Mouse (Mus musculus) heart, embryonic 16.5 days (tissue): Measurements from ENCODE around the gene Ptprc. TPM values are rescaled to one million over a fixed set of nuclear protein-coding genes. Genes with fewer than 3 reads are reported as not detected.

Experiments
- ATAC-seq: fragments of 200-750 bp; cut with Nextera tagmentation; replicated peaks from 2 replicates; pipeline ENCODE4 v1.8.0; 2017; ENCODE audit warnings: moderate number of reproducible peaks; ENCODE audit not compliant: insufficient read depth, low FRiP score; ENCODE audit errors: extremely low read depth
- H3K27ac ChIP-seq: fragments of 300-500 bp; sonication (generic); 2 replicates; pipeline ENCODE4 v1.5.1; 2014; ENCODE audit warnings: mild to moderate bottlenecking, low read length, control low read depth, moderate library complexity
- H3K27me3 ChIP-seq: fragments of 300-500 bp; sonication (generic); 2 replicates; pipeline ENCODE4 v1.6.1; 2014; ENCODE audit warnings: low read length, mixed read lengths; ENCODE audit not compliant: control insufficient read depth, insufficient read depth
- H3K36me3 ChIP-seq: fragments of 300-500 bp; sonication (generic); 2 replicates; pipeline ENCODE4 v1.6.1; 2014; ENCODE audit not compliant: control insufficient read depth, insufficient read depth
- H3K4me1 ChIP-seq: fragments of 300-500 bp; sonication (generic); 2 replicates; pipeline ENCODE4 v1.6.1; 2014; ENCODE audit warnings: low read length, mixed read lengths; ENCODE audit not compliant: control insufficient read depth, insufficient read depth
- H3K4me2 ChIP-seq: fragments of 300-500 bp; sonication (generic); 2 replicates; pipeline ENCODE4 v1.6.1; 2014; ENCODE audit warnings: low read depth, mild to moderate bottlenecking, control low read depth, low read length
- H3K4me3 ChIP-seq: fragments of 300-500 bp; sonication (generic); 2 replicates; pipeline ENCODE4 v1.5.1; 2014; ENCODE audit warnings: mild to moderate bottlenecking, control low read depth, low read length
- H3K9ac ChIP-seq: fragments of 300-500 bp; sonication (generic); 2 replicates; pipeline ENCODE4 v1.6.1; 2014; ENCODE audit warnings: low read length, control low read depth
- H3K9me3 ChIP-seq: fragments of 300-500 bp; sonication (generic); replicated peaks from 2 replicates; pipeline ENCODE4 v1.6.1; 2016; ENCODE audit warnings: low read length; ENCODE audit not compliant: control insufficient read depth
- WGBS: fragments of 180-500 bp; shearing (Covaris S2); extraction: QIAGEN DNeasy Blood & Tissue Kit; methylation state at CpG from one replicate; pipeline ENCODE4 v1.1.7; 2014; 5-methylcytosine and 5-hydroxymethylcytosine counted together
- polyA plus RNA-seq: library from polyadenylated mRNA; unstranded; fragments of >200 nt; fragmentation: Nextera tagmentation; extraction: Ambion mirVana; gene quantifications from 2 replicates; pipeline ENCODE4 v1.2.1, GENCODE M21; 2015

Gene Ptprc
- polyA plus RNA-seq, 1 experiment from 2014 or later: 27.3 TPM

GRCm38 (mm10) chr1:138157709-138158108, 17.8 kb downstream of the Ptprc start:
- Histone ChIP-seq H3K9ac (no peak overlapping the region), H3K9me3 (no peaks in the 10 kb centered on the region), H3K4me1 (no peaks in the 10 kb centered on the region), H3K4me3 (no peak overlapping the region), H3K36me3 (no peaks in the 10 kb centered on the region), H3K27me3 (no peaks in the 10 kb centered on the region), H3K4me2 (no peak overlapping the region), H3K27ac (peak overlapping the region; percentile 16)
- 70% methylated on average over 2 of the region's 2 CpGs for WGBS
- ATAC-seq: no peak

GRCm38 (mm10) chr1:138157008-138157407, 18.5 kb downstream of the Ptprc start:
- no peaks in the 10 kb centered on the region for H3K9me3 ChIP-seq
- no peaks in the 10 kb centered on the region for H3K36me3 ChIP-seq
- H3K27ac ChIP-seq: no peak overlapping the region
- no peaks in the 10 kb centered on the region for H3K4me1 ChIP-seq
- H3K4me2 ChIP-seq: no peak overlapping the region
- 78% methylated on average over 3 of the region's 3 CpGs for WGBS
- H3K27me3 ChIP-seq: no peaks in the 10 kb centered on the region
- no peak overlapping the region for H3K4me3 ChIP-seq
- H3K9ac ChIP-seq: no peak overlapping the region
- no peak for ATAC-seq

- 57% methylated on average over 1 of the region's 1 CpGs for WGBS
- ATAC-seq: peak; percentile 63
- H3K36me3 ChIP-seq: no peaks in the 10 kb centered on the region
Measured at GRCm38 (mm10) chr1:138154185-138154785, 21.2 kb downstream of the Ptprc start.

GRCm38 (mm10) chr1:138153126-138153525, 22.4 kb downstream of the Ptprc start:
- H3K9me3 ChIP-seq: no peaks in the 10 kb centered on the region
- no peak for ATAC-seq
- H3K4me1 ChIP-seq: no peaks in the 10 kb centered on the region
- no peaks in the 10 kb centered on the region for H3K36me3 ChIP-seq
- no peak overlapping the region for H3K4me2 ChIP-seq
- H3K4me3 ChIP-seq: no peak overlapping the region
- no peaks in the 10 kb centered on the region for H3K27me3 ChIP-seq
- 68% methylated on average over 4 of the region's 4 CpGs for WGBS
- H3K9ac ChIP-seq: no peak overlapping the region
- no peak overlapping the region for H3K27ac ChIP-seq

More at GRCm38 (mm10) chr1:138154185-138154785, 21.2 kb downstream of the Ptprc start:
- H3K27ac ChIP-seq: no peak overlapping the region
- H3K9me3 ChIP-seq: no peaks in the 10 kb centered on the region
- no peak overlapping the region for H3K4me2 ChIP-seq
- H3K4me3 ChIP-seq: no peak overlapping the region
- no peaks in the 10 kb centered on the region for H3K27me3 ChIP-seq
- H3K9ac ChIP-seq: no peak overlapping the region
- H3K4me1 ChIP-seq: no peaks in the 10 kb centered on the region

- Histone ChIP-seq H3K9ac (no peak overlapping the region), H3K27ac (no peak overlapping the region), H3K4me3 (no peak overlapping the region), H3K9me3 (no peaks in the 10 kb centered on the region), H3K27me3 (no peaks in the 10 kb centered on the region), H3K36me3 (no peaks in the 10 kb centered on the region), H3K4me2 (no peak overlapping the region), H3K4me1 (no peaks in the 10 kb centered on the region)
- no peak for ATAC-seq
- whole genome bisulfite sequencing: 58% methylated on average over 4 of the region's 4 CpGs
Measured at GRCm38 (mm10) chr1:138148844-138149243, 26.7 kb downstream of the Ptprc start.

- WGBS: 56% methylated on average over 2 of the region's 2 CpGs
- Histone ChIP-seq H3K4me1 (no peaks in the 10 kb centered on the region), H3K36me3 (no peaks in the 10 kb centered on the region), H3K27me3 (no peaks in the 10 kb centered on the region), H3K4me2 (no peak overlapping the region), H3K9ac (no peak overlapping the region), H3K27ac (no peak overlapping the region), H3K9me3 (no peaks in the 10 kb centered on the region), H3K4me3 (no peak overlapping the region)
- no peak for ATAC-seq
Measured at GRCm38 (mm10) chr1:138145571-138145970, 29.9 kb downstream of the Ptprc start.

- ATAC-seq: no peak
- no peak overlapping the region for H3K4me3 ChIP-seq
- H3K27ac ChIP-seq: no peak overlapping the region
- no peak overlapping the region for H3K4me2 ChIP-seq
- no peaks in the 10 kb centered on the region for H3K4me1 ChIP-seq
- H3K27me3 ChIP-seq: no peaks in the 10 kb centered on the region
- no peaks in the 10 kb centered on the region for H3K9me3 ChIP-seq
- WGBS: 85% methylated on average over 3 of the region's 3 CpGs
- no peak overlapping the region for H3K9ac ChIP-seq
- no peaks in the 10 kb centered on the region for H3K36me3 ChIP-seq
Measured at GRCm38 (mm10) chr1:138145148-138145547, 30.4 kb downstream of the Ptprc start.

- no peak overlapping the region for H3K4me3 ChIP-seq
- no peak overlapping the region for H3K9ac ChIP-seq
- no peak overlapping the region for H3K27ac ChIP-seq
- no peaks in the 10 kb centered on the region for H3K36me3 ChIP-seq
- no peaks in the 10 kb centered on the region for H3K4me1 ChIP-seq
- no peak overlapping the region for H3K4me2 ChIP-seq
- no peak for ATAC-seq
- H3K9me3 ChIP-seq: no peaks in the 10 kb centered on the region
- H3K27me3 ChIP-seq: no peaks in the 10 kb centered on the region
- 80% methylated on average over 5 of the region's 5 CpGs for WGBS
Measured at GRCm38 (mm10) chr1:138144365-138144764, 31.1 kb downstream of the Ptprc start.

- H3K9ac ChIP-seq: no peak overlapping the region
- H3K27ac ChIP-seq: no peak overlapping the region
- WGBS: 71% methylated on average over 4 of the region's 4 CpGs
- no peaks in the 10 kb centered on the region for H3K36me3 ChIP-seq
- no peaks in the 10 kb centered on the region for H3K9me3 ChIP-seq
- no peaks in the 10 kb centered on the region for H3K4me1 ChIP-seq
- no peak for ATAC-seq
- H3K4me3 ChIP-seq: no peak overlapping the region
- no peaks in the 10 kb centered on the region for H3K27me3 ChIP-seq
- no peak overlapping the region for H3K4me2 ChIP-seq
Measured at GRCm38 (mm10) chr1:138140769-138141168, 34.7 kb downstream of the Ptprc start.
